Mouse (Mus musculus) liver, postnatal 0 days (tissue): ENCODE measurements around the gene Agtpbp1. TPM values are rescaled to one million over a fixed set of nuclear protein-coding genes. Genes with fewer than 3 reads are reported as not detected.

Experiments
- ATAC-seq: fragments of 200-750 bp; cut with Nextera tagmentation; 2 replicates; pipeline ENCODE4 v1.8.0; 2017; ENCODE audit warnings: mild to moderate bottlenecking, moderate library complexity
- DNase-seq: peaks from one replicate; pipeline ENCODE4 v3.0.0-alpha.2; 2016
- H3K27ac ChIP-seq: fragments of 300-500 bp; sonication (generic); 2 replicates; pipeline ENCODE4 v1.5.1; 2014; ENCODE audit warnings: antibody characterized with exemption, moderate library complexity, mild to moderate bottlenecking, low read depth
- H3K27me3 ChIP-seq: fragments of 300-500 bp; sonication (generic); 2 replicates; pipeline ENCODE4 v1.6.1; 2014; ENCODE audit warnings: low read length, control low read depth, mixed read lengths; ENCODE audit not compliant: insufficient read depth
- H3K36me3 ChIP-seq: fragments of 300-500 bp; sonication (generic); replicated peaks from 2 replicates; pipeline ENCODE4 v1.6.1; 2014; ENCODE audit warnings: mild to moderate bottlenecking, control low read depth, low read length, moderate library complexity, mixed read lengths; ENCODE audit not compliant: insufficient read depth
- H3K4me1 ChIP-seq: fragments of 300-500 bp; sonication (generic); 2 replicates; pipeline ENCODE4 v1.6.1; 2014; ENCODE audit warnings: antibody characterized with exemption, mild to moderate bottlenecking, control low read depth; ENCODE audit not compliant: insufficient read depth
- H3K4me2 ChIP-seq: fragments of 300-500 bp; sonication (generic); 2 replicates; pipeline ENCODE4 v1.6.1; 2014; ENCODE audit warnings: low read depth, mild to moderate bottlenecking, low read length, moderate library complexity, mixed read lengths
- H3K4me3 ChIP-seq: fragments of 300-500 bp; sonication (generic); 2 replicates; pipeline ENCODE4 v1.5.1; 2014; ENCODE audit warnings: low read depth, low read length
- H3K9ac ChIP-seq: fragments of 300-500 bp; sonication (generic); replicated peaks from 2 replicates; pipeline ENCODE4 v1.6.1; 2014; ENCODE audit warnings: mild to moderate bottlenecking, moderate library complexity
- H3K9me3 ChIP-seq: fragments of 300-500 bp; sonication (generic); 2 replicates; pipeline ENCODE4 v1.6.1; 2016; ENCODE audit warnings: mild to moderate bottlenecking, control low read depth, low read length, mixed read lengths
- CTCF ChIP-seq: sonication (generic); IDR thresholded peaks from 2 replicates; pipeline ENCODE4 v1.5.1; 2016; ENCODE audit warnings: antibody characterized with exemption, low read depth
- EP300 ChIP-seq: IDR thresholded peaks from 2 replicates; pipeline ENCODE4 v1.6.1; 2016; ENCODE audit warnings: antibody characterized with exemption, low read depth, mild to moderate bottlenecking
- WGBS: fragments of 180-500 bp; shearing (Covaris S2); extraction: QIAGEN DNeasy Blood & Tissue Kit; methylation state at CpG from one replicate; pipeline ENCODE4 v1.1.7; 2014; ENCODE audit not compliant: insufficient replicate concordance; 5-methylcytosine and 5-hydroxymethylcytosine counted together
- polyA plus RNA-seq: library from polyadenylated mRNA; unstranded; fragments of >200 nt; fragmentation: Nextera tagmentation; extraction: Ambion mirVana; gene quantifications from 2 replicates; pipeline ENCODE4 v1.2.1, GENCODE M21; 2015

Gene Agtpbp1
- polyA plus RNA-seq, 1 experiment from 2014 or later, result 6.4 TPM

GRCm38 (mm10) chr13:59519479-59519878, 65.5 kb downstream of the Agtpbp1 start:
- no peaks in the 10 kb centered on the region for H3K9me3 ChIP-seq
- peaks cover 14% of the 10 kb centered on the region for H3K36me3 ChIP-seq
- no peak for DNase-seq
- no peak for TF ChIP-seq EP300
- TF ChIP-seq CTCF, result no peak
- ATAC-seq, result no peak
- H3K27me3 ChIP-seq, result no peaks in the 10 kb centered on the region
- 89% methylated on average over 6 of the region's 6 CpGs for WGBS
- H3K4me1 ChIP-seq, result 0 out of 2 replicates have a peak, but pooled peaks cover 3% of the 10 kb centered on the region
- H3K9ac ChIP-seq, result no peak overlapping the region
- no peak overlapping the region for H3K27ac ChIP-seq
- no peak overlapping the region for H3K4me2 ChIP-seq
- no peak overlapping the region for H3K4me3 ChIP-seq

GRCm38 (mm10) chr13:59518016-59518415, 67.0 kb downstream of the Agtpbp1 start:
- WGBS, result 76% methylated on average over 4 of the region's 4 CpGs

GRCm38 (mm10) chr13:59515074-59515473, 70.0 kb downstream of the Agtpbp1 start:
- TF ChIP-seq EP300 (no peak), CTCF (peak; percentile 75)
- Histone ChIP-seq H3K4me3 (no peak overlapping the region), H3K27me3 (no peaks in the 10 kb centered on the region), H3K4me2 (no peak overlapping the region), H3K36me3 (peaks cover 10% of the 10 kb centered on the region), H3K4me1 (no peaks in the 10 kb centered on the region), H3K9ac (no peak overlapping the region), H3K9me3 (no peaks in the 10 kb centered on the region), H3K27ac (no peak overlapping the region)
- WGBS, result 33% methylated on average over 7 of the region's 7 CpGs
- DNase-seq (peak; percentile 66), ATAC-seq (peak; percentile 64; the same call in 1 of the 2 replicates)

More at GRCm38 (mm10) chr13:59518016-59518415, 67.0 kb downstream of the Agtpbp1 start:
- 0 out of 2 replicates have a peak, but pooled peaks cover 3% of the 10 kb centered on the region for H3K4me1 ChIP-seq
- peaks cover 14% of the 10 kb centered on the region for H3K36me3 ChIP-seq
- no peak overlapping the region for H3K4me2 ChIP-seq
- no peaks in the 10 kb centered on the region for H3K9me3 ChIP-seq
- ATAC-seq (no peak), DNase-seq (no peak)
- H3K27ac ChIP-seq, result no peak overlapping the region
- TF ChIP-seq EP300 (no peak), CTCF (no peak)
- H3K4me3 ChIP-seq, result no peak overlapping the region
- H3K9ac ChIP-seq, result no peak overlapping the region
- H3K27me3 ChIP-seq, result no peaks in the 10 kb centered on the region

- Histone ChIP-seq H3K9ac (no peak overlapping the region), H3K4me2 (peak overlapping the region; percentile 29), H3K36me3 (peaks cover 13% of the 10 kb centered on the region; the same call in 1 of the 2 replicates), H3K9me3 (no peaks in the 10 kb centered on the region), H3K4me1 (no peaks in the 10 kb centered on the region), H3K4me3 (no peak overlapping the region), H3K27ac (peak overlapping the region; percentile 64), H3K27me3 (no peaks in the 10 kb centered on the region)
- TF ChIP-seq CTCF (no peak), EP300 (no peak)
- DNase-seq, result peak; percentile 63
- WGBS, result 43% methylated on average over 10 of the region's 10 CpGs
- peak; percentile 62 for ATAC-seq
Measured at GRCm38 (mm10) chr13:59509644-59510366, 75.2 kb downstream of the Agtpbp1 start.

GRCm38 (mm10) chr13:59508584-59508983, 76.4 kb downstream of the Agtpbp1 start:
- ATAC-seq, result no peak
- H3K4me1 ChIP-seq, result no peaks in the 10 kb centered on the region; the same call in 1 of the 2 replicates
- peaks cover 15% of the 10 kb centered on the region; the same call in 1 of the 2 replicates for H3K36me3 ChIP-seq
- no peak overlapping the region for H3K9ac ChIP-seq
- TF ChIP-seq EP300, result no peak
- TF ChIP-seq CTCF, result no peak
- no peak overlapping the region for H3K4me2 ChIP-seq
- no peaks in the 10 kb centered on the region for H3K27me3 ChIP-seq
- H3K4me3 ChIP-seq, result no peak overlapping the region
- H3K27ac ChIP-seq, result no peak overlapping the region
- no peak for DNase-seq
- 60% methylated on average over 4 of the region's 4 CpGs for WGBS
- no peaks in the 10 kb centered on the region for H3K9me3 ChIP-seq

GRCm38 (mm10) chr13:59506450-59506849, 78.6 kb downstream of the Agtpbp1 start:
- Histone ChIP-seq H3K9me3 (no peaks in the 10 kb centered on the region), H3K27me3 (no peaks in the 10 kb centered on the region), H3K4me2 (no peak overlapping the region), H3K4me1 (peaks cover 2% of the 10 kb centered on the region; the same call in 1 of the 2 replicates), H3K27ac (no peak overlapping the region), H3K9ac (no peak overlapping the region), H3K4me3 (no peak overlapping the region), H3K36me3 (peaks cover 12% of the 10 kb centered on the region; the same call in 1 of the 2 replicates)
- 88% methylated on average over 1 of the region's 1 CpGs for WGBS
- no peak for ATAC-seq
- no peak for DNase-seq
- TF ChIP-seq CTCF (no peak), EP300 (no peak)
